ENCODE assay signal across 9 mouse cellular contexts in genomic region chr6:91411369-91411981, GRCm38 (mm10). TPM values are rescaled to one million over a fixed set of nuclear protein-coding genes. Genes with fewer than 3 reads are reported as not detected.
DNase-seq lines count a peak whose midpoint lies in the region; ATAC-seq lines count a peak whose summit lies in the region.
"Had no signal": no experiment of that assay in that cellular context is flagged by ENCODE, and none has a peak within 500 bp of the region (broad histone marks: within the 10 kb centered on the region; RNA-seq: fewer than 3 reads in every experiment).

No protein-coding gene starts in this region.

- H3K36me3 ChIP-seq in hindbrain, embryonic 16.5 days (ENCODE audit: control insufficient read depth, insufficient read depth, low read length): no peaks in the 10 kb centered on the region

- peak overlapping the region; percentile 98 for H3K4me2 ChIP-seq in hindbrain, embryonic 16.5 days (ENCODE audit: low read length)

- DNase-seq in T-cell, adult 2 months (ENCODE audit: low spot score): peak; percentile 24
- DNase-seq in cerebellum, adult 8-10 months: peak; percentile 96
- peak; percentile 80 to 82 for DNase-seq in layer of hippocampus, postnatal 36 days
- peak; percentile 74 for DNase-seq in lung, postnatal 10 days
- peak; percentile 78 for DNase-seq in right cerebral cortex, adult 18-20 months
- peak; percentile 58 to 64 for DNase-seq in urinary bladder, postnatal 36 days (ENCODE audit: low spot score in 2 of 2)

- peak; percentile 53 for ATAC-seq in frontal cortex, adult (ENCODE audit: low TSS enrichment)
- peak; percentile 66 for ATAC-seq in hindbrain, embryonic 16.5 days

- H3K9ac ChIP-seq in hindbrain, embryonic 16.5 days (ENCODE audit: low read depth, low read length): peak overlapping the region; percentile 78

- peaks cover 7% of the 10 kb centered on the region for H3K27me3 ChIP-seq in hindbrain, embryonic 16.5 days (replicated peaks; ENCODE audit: control insufficient read depth, insufficient read depth, low read length)

- no peaks in the 10 kb centered on the region for H3K9me3 ChIP-seq in hindbrain, embryonic 16.5 days (ENCODE audit: control insufficient read depth, low read length)

- peak overlapping the region; percentile 55 for H3K27ac ChIP-seq in hindbrain, embryonic 16.5 days (ENCODE audit: low read depth, low read length)

- H3K4me3 ChIP-seq in hindbrain, embryonic 16.5 days (ENCODE audit: low read length): peak overlapping the region; percentile 71
- H3K4me3 ChIP-seq: myocyte had no signal

- WGBS in hindbrain, embryonic 16.5 days: 0% methylated on average over 22 of the region's 47 CpGs

- peaks cover 16% of the 10 kb centered on the region for H3K4me1 ChIP-seq in hindbrain, embryonic 16.5 days (ENCODE audit: control insufficient read depth, insufficient read depth, low read depth, low read length)

RNA-seq across cellular contexts. Expression of gene Wnt7a, which starts 0.3 kb away (rescaled TPM):
- 7.9 and 11.2 TPM in 2 replicates for polyA plus RNA-seq in hindbrain, embryonic 16.5 days (2015; fragmentation: Nextera tagmentation; extraction: Ambion mirVana)
- 10 to 100 TPM; 23.1 to 30.4 TPM for total RNA-seq in layer of hippocampus, postnatal 36 days (2021)
- polyA plus RNA-seq: myocyte had no signal

Comparison
In these comparisons a context has a peak if more than half of its experiments do, and no peak if none do; other contexts are left out.
1. Peak in every context shown above with its lines: DNase-seq, ATAC-seq, H3K4me3 ChIP-seq and H3K27ac ChIP-seq.
2. DNase-seq: peak in every context shown above with its lines; median percentile 96 in cerebellum, adult 8-10 months; 81 in layer of hippocampus, postnatal 36 days; 78 in right cerebral cortex, adult 18-20 months; 74 in lung, postnatal 10 days; 61 in urinary bladder, postnatal 36 days; 24 in T-cell, adult 2 months.